Mouse (Mus musculus) CH12.LX (cell line): ENCODE measurements around the gene Bspry. TPM values are rescaled to one million over a fixed set of nuclear protein-coding genes. Genes with fewer than 3 reads are reported as not detected.
A peak's percentile ranks its signal among the peaks of the same experiment; 100 is the strongest.

Experiments
- DNase-seq: peaks from one replicate; pipeline ENCODE4 v3.0.0-alpha.2; 2013; ENCODE audit errors: extremely low read depth
- H3K27ac ChIP-seq: 2 replicates; pipeline ENCODE4 v1.5.1; 2012; ENCODE audit warnings: low read depth, mild to moderate bottlenecking, control low read depth, moderate library complexity; ENCODE audit not compliant: insufficient read depth
- H3K27me3 ChIP-seq: replicated peaks from 2 replicates; pipeline ENCODE3; 2012; ENCODE audit warnings: inconsistent platforms
- H3K36me3 ChIP-seq, 2 experiments: replicated peaks in 1 of 2; 2 replicates each; pipeline versions ENCODE3 to v1.6.1; 2012; ENCODE audit warnings: inconsistent platforms in 1 of 2, low read length in 1 of 2, mild to moderate bottlenecking in 1 of 2, mixed read lengths in 1 of 2, moderate library complexity in 1 of 2; ENCODE audit not compliant: control insufficient read depth in 1 of 2, insufficient read depth in 1 of 2
- H3K4me1 ChIP-seq, 2 experiments: 2 replicates each; pipeline ENCODE4 v1.6.1; 2012; ENCODE audit warnings: inconsistent platforms in 1 of 2, moderate library complexity in 1 of 2; ENCODE audit not compliant: insufficient read depth in 2 of 2, control insufficient read depth in 1 of 2
- H3K4me2 ChIP-seq: 2 replicates; pipeline ENCODE4 v1.6.1; 2012; ENCODE audit warnings: low read depth, mild to moderate bottlenecking, control low read depth; ENCODE audit not compliant: poor library complexity, insufficient read depth, severe bottlenecking
- H3K4me3 ChIP-seq, 3 experiments: fragments of 150-350 bp in 1 of 3; sonication (generic) in 1 of 3; replicated peaks in 1 of 3; 2 replicates each; pipeline versions ENCODE3 to v1.5.1; 2011 to 2012; ENCODE audit warnings: low read depth in 2 of 3, low read length in 2 of 3, mild to moderate bottlenecking in 2 of 3, moderate library complexity in 2 of 3, control low read depth in 1 of 3, improper control_type of control experiment in 1 of 3, inconsistent platforms in 1 of 3, mixed read lengths in 1 of 3; ENCODE audit not compliant: poor library complexity in 1 of 3
- H3K79me2 ChIP-seq: replicated peaks from 2 replicates; pipeline ENCODE4 v1.6.1; 2012; ENCODE audit warnings: mild to moderate bottlenecking, moderate library complexity; ENCODE audit not compliant: control insufficient read depth, poor library complexity, insufficient read depth, severe bottlenecking; ENCODE audit errors: extremely low read depth
- H3K9ac ChIP-seq: 2 replicates; pipeline ENCODE4 v1.6.1; 2012; ENCODE audit warnings: low read depth, mild to moderate bottlenecking, control low read depth, moderate library complexity; ENCODE audit not compliant: insufficient read depth
- H3K9me3 ChIP-seq: replicated peaks from 2 replicates; pipeline ENCODE3; 2012; ENCODE audit warnings: low read length, inconsistent platforms, mixed read lengths
- BHLHE40 ChIP-seq: IDR thresholded peaks from 2 replicates; pipeline ENCODE4 v1.6.1; 2011; ENCODE audit warnings: mild to moderate bottlenecking, low read depth, low read length, improper control_type of control experiment
- E2F4 ChIP-seq: IDR thresholded peaks from 2 replicates; pipeline ENCODE4 v1.6.1; 2011; ENCODE audit warnings: low read depth, low read length, improper control_type of control experiment; ENCODE audit not compliant: insufficient replicate concordance
- EP300 ChIP-seq: IDR thresholded peaks from 2 replicates; pipeline ENCODE4 v1.6.1; 2011; ENCODE audit warnings: low read length, improper control_type of control experiment
- GABPA ChIP-seq: IDR thresholded peaks from 2 replicates; pipeline ENCODE4 v1.6.1; 2012; ENCODE audit warnings: low read depth, low read length, improper control_type of control experiment, inconsistent platforms; ENCODE audit not compliant: insufficient replicate concordance
- IRF4 ChIP-seq: IDR thresholded peaks from 2 replicates; pipeline ENCODE4 v1.6.1; 2014; ENCODE audit warnings: low read depth, mild to moderate bottlenecking, inconsistent platforms, low read length, improper control_type of control experiment
- KAT2A ChIP-seq: IDR thresholded peaks from 2 replicates; pipeline ENCODE4 v1.6.1; 2012; ENCODE audit warnings: low read length, improper control_type of control experiment, inconsistent platforms; ENCODE audit not compliant: insufficient replicate concordance
- MAFK ChIP-seq: IDR thresholded peaks from 2 replicates; pipeline ENCODE4 v1.6.1; 2011; ENCODE audit warnings: low read length, improper control_type of control experiment; ENCODE audit not compliant: insufficient replicate concordance
- MAX ChIP-seq: IDR thresholded peaks from 2 replicates; pipeline ENCODE4 v1.6.1; 2011; ENCODE audit warnings: low read length, improper control_type of control experiment
- MAZ ChIP-seq: IDR thresholded peaks from 2 replicates; pipeline ENCODE4 v1.6.1; 2012; ENCODE audit warnings: low read depth, mild to moderate bottlenecking, inconsistent platforms, low read length, improper control_type of control experiment, moderate library complexity
- MXI1 ChIP-seq: IDR thresholded peaks from 2 replicates; pipeline ENCODE4 v1.6.1; 2011; ENCODE audit warnings: mild to moderate bottlenecking, low read depth, low read length, improper control_type of control experiment
- MYC ChIP-seq: IDR thresholded peaks from 2 replicates; pipeline ENCODE4 v1.6.1; 2011; ENCODE audit warnings: low read depth, mild to moderate bottlenecking, improper control_type of control experiment, low read length
- NELFE ChIP-seq: IDR thresholded peaks from 2 replicates; pipeline ENCODE4 v1.6.1; 2011; ENCODE audit warnings: low read depth, low read length, improper control_type of control experiment
- RCOR1 ChIP-seq: conservative IDR thresholded peaks from 2 replicates; pipeline ENCODE4 v1.6.1; 2012; ENCODE audit warnings: low read depth, mild to moderate bottlenecking, inconsistent platforms, low read length, improper control_type of control experiment
- SIN3A ChIP-seq: IDR thresholded peaks from 2 replicates; pipeline ENCODE4 v1.6.1; 2012; ENCODE audit warnings: low read length, improper control_type of control experiment, inconsistent platforms
- SMC3 ChIP-seq: IDR thresholded peaks from 2 replicates; pipeline ENCODE4 v1.6.1; 2011; ENCODE audit warnings: low read depth, low read length, improper control_type of control experiment
- TBP ChIP-seq: conservative IDR thresholded peaks from 2 replicates; pipeline ENCODE4 v1.6.1; 2011; ENCODE audit warnings: low read depth, low read length, improper control_type of control experiment
- TCF12 ChIP-seq: IDR thresholded peaks from 2 replicates; pipeline ENCODE4 v1.6.1; 2014; ENCODE audit warnings: low read depth, mild to moderate bottlenecking, inconsistent platforms, low read length, improper control_type of control experiment
- USF1 ChIP-seq: IDR thresholded peaks from 2 replicates; pipeline ENCODE4 v1.6.1; 2014; ENCODE audit warnings: low read depth, mild to moderate bottlenecking, inconsistent platforms, low read length, improper control_type of control experiment
- USF2 ChIP-seq: conservative IDR thresholded peaks from 2 replicates; pipeline ENCODE4 v1.6.1; 2011; ENCODE audit warnings: low read depth, low read length, improper control_type of control experiment
- ZC3H11A ChIP-seq: IDR thresholded peaks from 2 replicates; pipeline ENCODE4 v1.6.1; 2012; ENCODE audit warnings: low read depth, mild to moderate bottlenecking, inconsistent platforms, low read length, improper control_type of control experiment
- dilution Hi-C: fragments of 300-500 bp; cut with MboI; formaldehyde crosslinking; loops from 2 replicates; pipeline ENCODE4 v1.14.3; 2020; ENCODE audit warnings: low sequenced_read_pairs; ENCODE audit not compliant: extremely low pct_unique_long_range_greater_than_20kb, extremely low pct_ligation_motif_present
- in situ Hi-C: fragments of 300-500 bp; cut with MboI; formaldehyde crosslinking; loops from 3 replicates; pipeline ENCODE4 v1.14.3; 2019; ENCODE audit warnings: low sequenced_read_pairs, low pct_ligation_motif_present, low pct_unique_long_range_greater_than_20kb, mixed read lengths
- polyA plus RNA-seq: library from polyadenylated mRNA; unstranded; fragments of >175 nt; gene quantifications from 2 replicates; pipeline ENCODE4 v1.2.1, GENCODE M21; 2012; ENCODE audit warnings: low read depth; ENCODE audit not compliant: insufficient read length
- total RNA-seq, 2 experiments: library from RNA; depleted of rRNA; stranded (reverse); fragments of 300-350 nt in 1 of 2; fragments of >200 nt in 1 of 2; gene quantifications; 2 replicates each; pipeline ENCODE4 v1.2.3; 2012 to 2014

Gene Bspry
- total RNA-seq (2012; rRNA removed) (1.1 and 1.2 TPM in 2 replicates), total RNA-seq (2014; rRNA removed) (0.86 and 0.95 TPM in 2 replicates), polyA plus RNA-seq (0.53 and 1.2 TPM in 2 replicates)

GRCm38 (mm10) chr4:62479937-62480708 is at the start of gene Bspry:
Gene Bspry (plus strand): TSS chr4:62480053.
- no peaks in the 10 kb centered on the region for H3K79me2 ChIP-seq
- no peaks in the 10 kb centered on the region for H3K9me3 ChIP-seq
- no peak for DNase-seq
- dilution Hi-C loops (no loop called here), in situ Hi-C loops (no loop called here)
- H3K9ac ChIP-seq, result peak within 1 kb of the TSS; percentile 14; the same call in 1 of the 2 replicates
- H3K4me3 ChIP-seq, result peak within 1 kb of the TSS in 1 of 3 experiments; percentile 19
- H3K27me3 ChIP-seq, result no peaks in the 10 kb centered on the region
- TF ChIP-seq EP300 (no peak), RCOR1 (no peak), KAT2A (no peak), MXI1 (no peak), E2F4 (no peak), MAX (no peak), GABPA (no peak), SIN3A (no peak), MAZ (no peak), USF2 (no peak), IRF4 (no peak), ZC3H11A (no peak), BHLHE40 (no peak), SMC3 (no peak), NELFE (no peak), TBP (no peak)
- peak within 1 kb of the TSS; percentile 27 for H3K4me2 ChIP-seq
- H3K36me3 ChIP-seq, result no peaks in the 10 kb centered on the region
- H3K27ac ChIP-seq, result peak within 1 kb of the TSS; percentile 10; the same call in 1 of the 2 replicates
- peaks cover 14 to 61% of the 10 kb centered on the region in 2 experiments for H3K4me1 ChIP-seq

- dilution Hi-C loops (no loop called here), in situ Hi-C loops (no loop called here)
- TF ChIP-seq TCF12 (no peak), IRF4 (peak; percentile 66; the same call in 1 of the 2 replicates), MAFK (no peak), MXI1 (peak; percentile 48; the same call in 1 of the 2 replicates), SIN3A (no peak), GABPA (no peak), MYC (no peak), EP300 (peak; percentile 34; the same call in 1 of the 2 replicates), USF1 (no peak)
- Histone ChIP-seq H3K27me3 (no peaks in the 10 kb centered on the region), H3K79me2 (no peaks in the 10 kb centered on the region), H3K4me1 (peaks cover 8 to 49% of the 10 kb centered on the region in 2 experiments; a peak in 3 of 4 replicates), H3K36me3 (peaks cover 7 to 30% of the 10 kb centered on the region in 2 experiments), H3K4me2 (no peak overlapping the region), H3K9me3 (no peaks in the 10 kb centered on the region), H3K27ac (no peak overlapping the region), H3K4me3 (no peak overlapping the region), H3K9ac (no peak overlapping the region)
- peak; percentile 31 for DNase-seq
Observed at GRCm38 (mm10) chr4:62430678-62431077, 49.2 kb upstream of the Bspry start.
